Mouse (Mus musculus): ENCODE measurements around the gene Patj. TPM values are rescaled to one million over a fixed set of nuclear protein-coding genes. Genes with fewer than 3 reads are reported as not detected.

The Patj gene
- polyA plus RNA-seq, 1 experiment from 2014 or later: 8.9 TPM

DNA sequence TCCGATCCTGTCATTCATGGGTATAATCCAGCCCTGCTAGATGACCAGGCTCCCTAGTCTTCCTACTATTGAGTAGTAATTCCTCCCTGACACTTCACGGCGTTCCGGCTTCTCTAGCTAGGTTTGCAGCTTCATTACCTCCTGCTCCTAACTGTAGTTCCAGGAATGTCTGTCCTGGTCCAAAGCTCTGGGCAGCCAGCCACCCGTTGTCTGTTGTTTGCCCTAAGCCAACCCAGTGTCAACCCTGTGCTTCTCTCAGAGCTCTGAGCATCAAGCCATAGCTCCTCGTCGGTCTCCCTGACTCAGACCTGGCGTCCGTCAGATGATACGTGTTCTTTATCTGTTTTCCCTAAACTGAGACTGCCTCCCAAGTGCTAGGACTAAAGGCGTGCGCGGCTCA, 161.6 kb downstream of the Patj start:
- 68% methylated on average over 13 of the region's 13 CpGs for WGBS
- Histone ChIP-seq H3K4me3 (no peak overlapping the region), H3K27ac (replicated peaks) (0 out of 2 replicates have a peak overlapping the region, but pooled peaks have one; percentile 32), H3K4me2 (no peak overlapping the region), H3K9ac (no peak overlapping the region), H3K36me3 (no peaks in the 10 kb centered on the region), H3K9me3 (no peaks in the 10 kb centered on the region), H3K27me3 (replicated peaks) (no peaks in the 10 kb centered on the region), H3K4me1 (peaks cover 14% of the 10 kb centered on the region)
- ATAC-seq (ENCODE audit: extremely low read depth, insufficient number of reproducible peaks, low FRiP score, low TSS enrichment): no peak

GRCm38 (mm10) chr4:98560196-98560830, 164.7 kb downstream of the Patj start:
- WGBS: 85% methylated on average over 9 of the region's 9 CpGs
- H3K4me3 ChIP-seq: no peak overlapping the region
- no peak overlapping the region for H3K27ac ChIP-seq (replicated peaks)

GRCm38 (mm10) chr4:98563082-98563481, 167.5 kb downstream of the Patj start:
- Histone ChIP-seq H3K9ac (peak overlapping the region; percentile 64), H3K9me3 (no peaks in the 10 kb centered on the region), H3K36me3 (no peaks in the 10 kb centered on the region), H3K27ac (replicated peaks) (peak overlapping the region; percentile 97), H3K27me3 (replicated peaks) (no peaks in the 10 kb centered on the region), H3K4me1 (peaks cover 36% of the 10 kb centered on the region), H3K4me2 (peak overlapping the region; percentile 44), H3K4me3 (no peak overlapping the region)
- 30% methylated on average over 5 of the region's 5 CpGs for WGBS
- no peak for ATAC-seq (ENCODE audit: extremely low read depth, insufficient number of reproducible peaks, low FRiP score, low TSS enrichment)

More at GRCm38 (mm10) chr4:98560196-98560830, 164.7 kb downstream of the Patj start:
- ATAC-seq (ENCODE audit: extremely low read depth, insufficient number of reproducible peaks, low FRiP score, low TSS enrichment): no peak
- H3K4me2 ChIP-seq: no peak overlapping the region
- H3K9me3 ChIP-seq: no peaks in the 10 kb centered on the region
- H3K27me3 ChIP-seq (replicated peaks): no peaks in the 10 kb centered on the region
- H3K9ac ChIP-seq: no peak overlapping the region
- peaks cover 44% of the 10 kb centered on the region for H3K4me1 ChIP-seq
- no peaks in the 10 kb centered on the region for H3K36me3 ChIP-seq

DNA sequence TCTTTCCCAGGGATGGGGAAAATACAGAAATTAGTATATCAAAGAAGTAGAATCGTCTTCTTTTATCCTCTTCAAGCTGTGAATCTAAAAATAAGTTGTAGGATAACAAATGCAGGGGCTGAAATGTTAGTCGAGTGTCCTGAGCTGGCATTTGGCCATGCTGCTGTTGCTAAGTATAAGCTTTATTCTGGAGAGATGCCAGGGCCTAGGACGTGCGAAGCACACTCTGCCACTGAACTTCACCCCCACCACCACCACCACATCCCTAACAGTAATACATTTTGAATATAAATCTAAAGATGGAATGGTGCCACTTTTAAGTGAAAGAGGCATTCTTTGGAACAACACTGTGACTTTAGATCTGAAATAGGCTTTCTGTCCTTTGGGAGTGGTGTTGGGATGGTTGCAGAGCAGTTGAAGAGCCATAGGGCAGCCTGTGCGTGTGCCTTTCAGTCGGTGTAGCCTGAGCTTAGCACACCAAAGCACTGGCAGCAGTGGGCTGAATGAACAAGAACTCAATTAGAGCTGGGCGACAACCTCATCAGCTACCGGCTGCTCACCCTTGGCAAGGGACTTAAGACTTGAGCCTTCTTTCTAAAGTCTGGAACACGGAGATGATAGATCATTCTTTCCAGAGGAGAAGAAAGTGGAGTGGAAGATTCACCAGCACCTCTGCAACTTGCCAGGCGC, 168.1 kb downstream of the Patj start:
- Histone ChIP-seq H3K27me3 (replicated peaks) (no peaks in the 10 kb centered on the region), H3K4me2 (peak overlapping the region; percentile 44), H3K36me3 (no peaks in the 10 kb centered on the region), H3K9ac (peak overlapping the region; percentile 57), H3K9me3 (no peaks in the 10 kb centered on the region), H3K4me1 (peaks cover 36% of the 10 kb centered on the region), H3K4me3 (no peak overlapping the region), H3K27ac (replicated peaks) (peak overlapping the region; percentile 97)
- peak; percentile 71; the same call in 1 of the 2 replicates for ATAC-seq (ENCODE audit: extremely low read depth, insufficient number of reproducible peaks, low FRiP score, low TSS enrichment)
- 40% methylated on average over 10 of the region's 10 CpGs for WGBS

- Histone ChIP-seq H3K27ac (replicated peaks) (peak overlapping the region; percentile 97), H3K4me1 (peaks cover 36% of the 10 kb centered on the region), H3K4me3 (no peak overlapping the region), H3K36me3 (no peaks in the 10 kb centered on the region), H3K9me3 (no peaks in the 10 kb centered on the region), H3K9ac (peak overlapping the region; percentile 57), H3K4me2 (0 out of 2 replicates have a peak overlapping the region, but pooled peaks have one; percentile 44), H3K27me3 (replicated peaks) (no peaks in the 10 kb centered on the region)
- 63% methylated on average over 6 of the region's 6 CpGs for WGBS
- ATAC-seq (ENCODE audit: extremely low read depth, insufficient number of reproducible peaks, low FRiP score, low TSS enrichment): no peak
These were observed 168.7 kb downstream of the Patj start for GRCm38 (mm10) chr4:98564196-98564865.

DNA sequence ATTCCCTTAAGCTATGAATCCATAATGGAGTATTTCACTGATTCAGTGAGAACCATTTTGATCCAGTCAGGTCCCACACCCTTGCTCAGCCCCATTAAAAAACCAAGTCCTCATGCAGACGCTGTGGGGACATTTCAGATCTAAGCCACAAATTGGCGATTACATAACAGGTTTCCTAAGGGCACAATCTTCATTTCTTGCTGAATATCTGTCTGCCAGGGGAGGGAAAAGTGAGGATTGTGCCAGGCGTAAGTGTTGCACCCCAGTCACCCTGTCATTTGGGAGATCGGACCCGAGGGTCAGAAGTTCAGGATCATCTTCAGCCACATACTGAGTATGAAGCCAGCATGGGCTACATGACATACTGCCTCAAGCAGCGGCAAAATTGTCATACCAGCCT, 171.2 kb downstream of the Patj start:
- ATAC-seq (ENCODE audit: extremely low read depth, insufficient number of reproducible peaks, low FRiP score, low TSS enrichment): no peak
- no peak overlapping the region for H3K27ac ChIP-seq (replicated peaks)
- no peak overlapping the region for H3K4me3 ChIP-seq
- no peak overlapping the region for H3K9ac ChIP-seq
- H3K27me3 ChIP-seq (replicated peaks): no peaks in the 10 kb centered on the region
- H3K36me3 ChIP-seq: no peaks in the 10 kb centered on the region
- no peak overlapping the region for H3K4me2 ChIP-seq
- H3K4me1 ChIP-seq: peaks cover 40% of the 10 kb centered on the region
- H3K9me3 ChIP-seq: no peaks in the 10 kb centered on the region
- WGBS: 87% methylated on average over 6 of the region's 6 CpGs

DNA sequence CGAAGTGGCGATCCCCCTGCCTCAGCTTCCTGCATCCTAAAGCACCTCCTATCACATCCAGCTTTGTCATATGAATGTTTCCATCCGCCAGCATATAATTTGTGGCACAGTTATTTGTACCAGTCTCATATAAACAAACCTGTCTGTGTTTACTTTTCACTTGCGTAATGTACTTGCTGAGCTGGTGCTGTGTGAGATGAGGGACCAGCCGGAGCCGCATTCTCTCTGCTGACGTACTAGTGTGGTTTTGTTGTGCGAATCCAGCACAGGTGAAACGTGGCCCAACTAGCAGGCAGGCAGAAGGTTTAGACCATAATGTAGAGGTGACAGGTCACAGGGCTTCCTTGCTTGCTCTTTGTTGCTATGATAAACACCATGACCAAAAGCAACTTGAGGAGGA, 171.9 kb downstream of the Patj start:
- Histone ChIP-seq H3K27me3 (replicated peaks) (no peaks in the 10 kb centered on the region), H3K36me3 (no peaks in the 10 kb centered on the region), H3K9me3 (no peaks in the 10 kb centered on the region), H3K4me3 (no peak overlapping the region), H3K4me2 (no peak overlapping the region), H3K4me1 (peaks cover 38% of the 10 kb centered on the region), H3K9ac (no peak overlapping the region), H3K27ac (replicated peaks) (no peak overlapping the region)
- 87% methylated on average over 9 of the region's 9 CpGs for WGBS
- ATAC-seq (ENCODE audit: extremely low read depth, insufficient number of reproducible peaks, low FRiP score, low TSS enrichment): no peak

GRCm38 (mm10) chr4:98569904-98570303, 174.3 kb downstream of the Patj start:
- Histone ChIP-seq H3K4me3 (no peak overlapping the region), H3K9me3 (peaks cover 5% of the 10 kb centered on the region), H3K36me3 (no peaks in the 10 kb centered on the region), H3K4me1 (peaks cover 13% of the 10 kb centered on the region), H3K27me3 (replicated peaks) (no peaks in the 10 kb centered on the region), H3K4me2 (no peak overlapping the region), H3K9ac (no peak overlapping the region), H3K27ac (replicated peaks) (no peak overlapping the region; the same call in 1 of the 2 replicates)
- WGBS: 33% methylated on average over 4 of the region's 4 CpGs
- no peak for ATAC-seq (ENCODE audit: extremely low read depth, insufficient number of reproducible peaks, low FRiP score, low TSS enrichment)

- ATAC-seq (ENCODE audit: extremely low read depth, insufficient number of reproducible peaks, low FRiP score, low TSS enrichment): no peak
These were observed 181.7 kb downstream of the Patj start for GRCm38 (mm10) chr4:98577275-98577674.

GRCm38 (mm10) chr4:98577957-98578541, 182.5 kb downstream of the Patj start:
- no peak overlapping the region for H3K4me3 ChIP-seq
- no peaks in the 10 kb centered on the region for H3K36me3 ChIP-seq
- no peak overlapping the region for H3K9ac ChIP-seq
- no peak overlapping the region for H3K27ac ChIP-seq (replicated peaks)
- peaks cover 5% of the 10 kb centered on the region for H3K9me3 ChIP-seq
- H3K27me3 ChIP-seq (replicated peaks): no peaks in the 10 kb centered on the region
- 67% methylated on average over 3 of the region's 3 CpGs for WGBS
- H3K4me2 ChIP-seq: no peak overlapping the region
- no peak for ATAC-seq (ENCODE audit: extremely low read depth, insufficient number of reproducible peaks, low FRiP score, low TSS enrichment)
- peaks cover 11% of the 10 kb centered on the region; the same call in 1 of the 2 replicates for H3K4me1 ChIP-seq

More at GRCm38 (mm10) chr4:98577275-98577674, 181.7 kb downstream of the Patj start:
- Histone ChIP-seq H3K27ac (replicated peaks) (no peak overlapping the region), H3K4me3 (no peak overlapping the region), H3K36me3 (no peaks in the 10 kb centered on the region), H3K27me3 (replicated peaks) (no peaks in the 10 kb centered on the region), H3K9me3 (peaks cover 5% of the 10 kb centered on the region), H3K4me2 (no peak overlapping the region), H3K4me1 (peaks cover 11% of the 10 kb centered on the region; the same call in 1 of the 2 replicates), H3K9ac (no peak overlapping the region)

GRCm38 (mm10) chr4:98581456-98581855, 185.9 kb downstream of the Patj start:
- Histone ChIP-seq H3K4me1 (peaks cover 11% of the 10 kb centered on the region; the same call in 1 of the 2 replicates), H3K4me2 (no peak overlapping the region), H3K9me3 (no peaks in the 10 kb centered on the region), H3K27me3 (replicated peaks) (no peaks in the 10 kb centered on the region), H3K36me3 (no peaks in the 10 kb centered on the region), H3K4me3 (no peak overlapping the region), H3K27ac (replicated peaks) (no peak overlapping the region), H3K9ac (no peak overlapping the region)
- WGBS: 73% methylated on average over 8 of the region's 8 CpGs
- ATAC-seq (ENCODE audit: extremely low read depth, insufficient number of reproducible peaks, low FRiP score, low TSS enrichment): no peak
